Mouse (Mus musculus): ENCODE data around the gene Ccdc191.

GRCm38 (mm10) chr16:43965781-43966389, 76.3 kb downstream of the Ccdc191 start:
- no peak for TF ChIP-seq TBP (IDR thresholded peaks at IDR 0.05; ENCODE audit: low read depth, low read length)
- TF ChIP-seq CTCF (IDR thresholded peaks at IDR 0.05 in 2 of 3, conservative IDR thresholded peaks at IDR 0.05 in 1 of 3; ENCODE audit: control insufficient read depth in 1 of 3, insufficient read depth in 1 of 3, low read depth in 2 of 3, low read length in 3 of 3, poor library complexity in 1 of 3, severe bottlenecking in 1 of 3): no peak
- no peak for TF ChIP-seq TCF12 (IDR thresholded peaks at IDR 0.05; ENCODE audit: low read depth, low read length)
- TF ChIP-seq RAD21 (IDR thresholded peaks at IDR 0.05; ENCODE audit: low read depth, low read length): no peak
- no peak for TF ChIP-seq POLR2A (IDR thresholded peaks at IDR 0.05; ENCODE audit: control insufficient read depth in 1 of 2, insufficient read depth in 1 of 2, low read depth in 1 of 2, low read length in 2 of 2, poor library complexity in 1 of 2)
- TF ChIP-seq USF2 (IDR thresholded peaks at IDR 0.05; ENCODE audit: borderline replicate concordance in 1 of 2, insufficient read depth in 1 of 2, low read depth in 1 of 2, low read length in 2 of 2): no peak
- TF ChIP-seq MAX (IDR thresholded peaks at IDR 0.05; ENCODE audit: low read length): no peak
- TF ChIP-seq UBTF (IDR thresholded peaks at IDR 0.05; ENCODE audit: borderline replicate concordance, insufficient read depth, low read depth, low read length): no peak
- no peak for TF ChIP-seq MEF2A (IDR thresholded peaks at IDR 0.05; ENCODE audit: extremely low read depth, insufficient replicate concordance, low read depth, low read length, poor library complexity, severe bottlenecking)
- TF ChIP-seq POLR2AphosphoS5 (IDR thresholded peaks at IDR 0.05; ENCODE audit: borderline replicate concordance, low read depth, low read length): no peak

All from MEL (cell line).